Mouse (Mus musculus) thymus, postnatal 14 days (tissue): Measurements from ENCODE around the gene Mad2l1bp.

ENCODE experiments used
- DNase-seq: peaks from one replicate; pipeline ENCODE4 v3.0.0; 2021

Mad2l1bp gene

DNA sequence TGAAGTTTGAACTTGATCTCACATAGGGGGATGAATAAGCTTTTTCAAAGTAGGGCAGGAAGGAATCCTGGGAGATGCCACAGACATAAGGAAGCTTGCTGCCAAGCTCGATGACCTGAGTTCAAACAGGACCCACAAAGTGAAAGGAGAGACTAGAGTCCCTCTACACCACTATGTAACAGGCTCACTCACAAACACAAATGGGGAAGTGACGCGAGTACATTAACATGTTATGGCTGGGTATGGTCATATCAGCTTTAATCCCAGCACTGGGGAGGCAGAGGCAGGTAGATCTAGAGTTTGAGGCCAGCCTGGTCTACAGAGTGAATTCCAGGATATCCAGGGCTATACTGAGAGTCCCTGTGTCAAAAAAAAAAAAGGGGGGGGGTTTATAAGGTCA, 983 bp upstream of the Mad2l1bp start:
- no peak for DNase-seq

DNA sequence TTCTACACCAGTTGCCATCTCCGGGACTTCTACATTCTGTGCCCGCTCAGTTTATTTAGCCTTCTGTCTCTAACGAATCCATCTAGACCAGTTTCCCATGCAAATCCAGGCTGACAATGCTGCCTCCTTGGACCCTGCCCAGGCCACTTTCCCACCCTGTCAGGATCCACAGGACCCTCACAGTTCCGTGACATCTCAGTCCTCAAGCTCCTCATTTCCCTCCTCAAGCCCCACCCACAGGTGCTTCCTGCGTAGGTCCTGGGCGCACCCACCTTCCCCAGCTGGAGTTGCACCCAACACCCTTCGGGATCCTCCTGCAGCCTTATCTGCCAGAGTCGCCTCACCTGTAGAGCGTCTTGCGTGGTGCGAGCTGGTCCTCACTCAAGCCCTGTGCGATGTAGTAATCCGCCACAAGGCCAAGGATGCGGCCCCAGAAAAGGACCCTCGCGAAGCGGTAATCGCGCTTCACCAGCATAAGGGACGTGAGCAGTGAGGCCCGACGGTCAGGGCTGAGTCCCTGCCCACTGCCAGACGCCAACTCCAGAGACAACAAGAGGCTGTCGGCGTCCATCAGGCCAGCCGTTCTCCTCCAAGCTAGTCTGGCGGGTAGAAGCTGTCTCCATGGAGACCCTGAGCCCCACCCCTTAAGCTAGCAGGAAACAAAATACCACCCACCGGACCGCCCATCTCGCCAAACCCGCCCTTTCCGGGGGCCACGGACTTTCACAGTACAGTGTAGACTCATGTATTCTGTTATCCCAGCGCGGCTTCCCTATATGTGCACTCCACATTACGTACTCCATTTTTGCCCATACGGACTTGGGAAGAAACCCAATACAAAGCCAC, 9.6 kb downstream of the Mad2l1bp start, which contains the start of gene Rsph9:
Rsph9 (minus strand) TSS at position 639 of the 846 bp plus-strand sequence.
- DNase-seq, result peak; percentile 73

DNA sequence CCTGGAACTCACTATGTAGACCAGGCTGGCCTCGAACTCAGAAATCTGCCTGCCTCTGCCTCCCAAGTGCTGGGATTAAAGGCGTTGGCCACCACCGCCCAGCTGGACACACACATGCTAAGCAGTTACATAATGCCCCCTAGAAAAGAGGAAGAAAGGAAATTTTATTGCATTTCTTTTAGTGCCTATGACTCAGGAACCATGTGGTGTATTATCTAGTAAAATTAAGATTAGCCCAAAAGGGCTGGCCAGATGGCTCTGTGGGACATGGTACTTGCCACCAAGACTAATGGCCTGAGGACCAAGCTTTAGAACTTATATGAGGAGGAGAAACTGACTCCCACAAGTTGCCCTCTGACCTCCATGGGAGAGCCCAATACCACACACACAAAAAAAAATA, 13.5 kb downstream of the Mad2l1bp start:
- DNase-seq, result no peak

DNA sequence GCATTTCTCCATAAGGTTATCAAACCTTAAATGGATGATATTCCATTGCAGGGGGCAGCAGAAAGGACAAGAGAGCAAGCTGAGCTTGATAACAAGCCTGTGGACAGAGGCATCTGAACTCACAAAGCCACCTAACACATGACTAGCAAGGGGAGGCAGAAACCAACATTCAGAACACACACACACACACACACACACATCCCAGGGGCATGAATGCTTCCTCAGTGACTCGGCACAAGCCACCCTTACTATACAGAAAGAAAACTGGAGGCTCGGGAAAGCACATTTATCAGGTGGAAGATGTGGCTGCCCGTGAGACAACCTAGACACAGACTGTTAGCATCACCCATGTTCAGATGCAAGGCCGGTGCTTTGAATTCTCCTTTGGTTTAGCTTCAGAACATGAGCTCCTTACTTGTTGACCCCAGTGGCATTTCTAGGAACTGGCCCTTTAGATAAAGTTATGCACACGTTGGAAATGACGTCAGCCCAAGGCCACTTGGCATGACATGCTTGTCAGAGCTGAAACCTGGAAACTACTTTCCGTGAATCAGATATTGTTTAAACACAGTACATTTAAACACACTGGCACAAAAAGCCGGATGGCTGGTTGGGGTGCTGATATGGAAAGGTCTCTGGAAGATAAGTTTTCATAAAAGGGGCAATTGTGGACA, 14.7 kb downstream of the Mad2l1bp start:
- no peak for DNase-seq

DNA sequence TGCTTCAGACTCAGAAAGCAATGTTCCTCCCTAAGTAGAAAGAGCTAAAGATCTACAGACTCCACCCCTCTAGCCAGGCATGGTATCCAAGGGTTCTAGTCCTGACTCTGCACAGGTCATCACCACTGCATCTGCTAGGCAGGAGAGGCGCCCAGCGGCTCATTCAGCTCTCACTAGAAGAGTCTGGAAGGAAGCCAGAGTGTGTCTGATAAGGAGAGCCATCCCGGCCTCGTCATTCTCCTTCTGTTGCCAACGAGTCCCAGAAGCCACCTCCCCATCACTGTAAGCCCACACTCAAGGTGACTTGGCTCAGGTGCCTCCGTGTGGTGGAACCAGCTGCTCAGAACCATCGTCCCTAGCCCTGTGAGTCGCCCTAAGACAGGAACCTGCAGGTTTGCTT, 20.5 kb downstream of the Mad2l1bp start:
- DNase-seq, result no peak

DNA sequence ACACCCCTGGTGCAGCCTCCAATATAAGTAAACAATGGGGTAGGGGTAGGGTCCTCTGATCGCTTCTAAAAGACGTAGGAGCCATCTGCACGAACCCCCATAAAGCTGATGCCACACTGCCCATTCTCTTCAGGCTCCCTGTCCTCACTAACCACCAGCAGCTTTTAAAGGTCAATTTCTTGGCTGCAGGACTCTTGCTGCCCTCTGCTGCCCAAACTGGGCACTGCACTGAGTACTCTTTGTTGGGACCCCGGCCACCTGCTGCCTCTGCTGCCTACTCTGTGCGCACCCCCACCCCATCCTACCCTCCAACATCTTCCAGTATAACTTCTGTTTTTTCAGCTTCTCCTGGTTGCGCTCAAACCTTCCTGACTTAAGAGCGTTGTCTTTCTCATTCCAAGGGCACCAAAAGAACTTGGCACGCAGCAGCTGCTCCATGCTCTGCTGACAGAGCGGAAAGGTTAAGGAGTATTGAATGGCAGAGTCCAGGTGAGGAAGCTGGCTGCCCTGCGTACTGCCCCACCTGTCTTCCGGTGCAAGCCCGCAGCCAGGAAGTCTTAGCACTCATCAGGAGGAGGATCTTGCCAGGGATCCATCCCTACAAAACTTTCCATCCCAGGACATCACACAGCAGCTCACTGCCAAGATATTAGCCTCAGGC, 21.2 kb downstream of the Mad2l1bp start:
- peak; percentile 79 for DNase-seq

DNA sequence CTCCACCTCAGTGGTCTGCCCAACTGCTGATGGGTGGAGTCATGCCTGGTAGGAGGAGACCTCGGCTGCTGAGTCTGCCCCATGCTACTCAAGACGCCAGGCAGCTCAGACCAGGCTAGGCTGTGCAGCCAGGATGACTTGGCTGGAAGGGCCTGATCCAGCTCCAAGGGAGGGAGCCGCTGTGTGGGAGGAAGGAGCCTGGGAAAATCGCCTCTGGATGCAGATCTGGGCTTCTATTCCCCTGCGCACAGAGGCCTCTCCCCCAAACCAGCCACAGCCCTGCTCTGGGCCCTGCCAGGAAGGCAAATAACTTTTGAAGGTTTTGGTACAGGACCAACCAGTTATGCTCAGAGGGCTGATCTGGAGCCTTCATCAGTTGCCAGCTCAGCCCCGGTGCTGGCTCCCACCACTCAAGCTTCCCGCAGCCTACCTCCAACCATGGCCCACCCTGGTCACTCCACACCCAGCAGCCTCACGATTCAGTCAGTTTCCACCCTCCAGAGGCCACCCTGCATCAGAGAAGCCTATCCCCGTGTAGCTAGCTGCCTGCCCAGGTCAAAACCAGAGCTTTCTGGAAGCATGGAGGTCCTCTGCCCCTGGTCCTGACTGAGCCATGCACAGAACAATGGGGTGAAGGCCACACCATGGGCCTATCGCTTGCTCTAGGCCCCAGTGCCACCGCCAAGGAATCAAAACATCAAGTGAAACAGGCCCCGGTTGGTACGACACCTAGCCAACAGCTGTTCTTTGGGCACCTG, 23.4 kb downstream of the Mad2l1bp start:
- no peak for DNase-seq

DNA sequence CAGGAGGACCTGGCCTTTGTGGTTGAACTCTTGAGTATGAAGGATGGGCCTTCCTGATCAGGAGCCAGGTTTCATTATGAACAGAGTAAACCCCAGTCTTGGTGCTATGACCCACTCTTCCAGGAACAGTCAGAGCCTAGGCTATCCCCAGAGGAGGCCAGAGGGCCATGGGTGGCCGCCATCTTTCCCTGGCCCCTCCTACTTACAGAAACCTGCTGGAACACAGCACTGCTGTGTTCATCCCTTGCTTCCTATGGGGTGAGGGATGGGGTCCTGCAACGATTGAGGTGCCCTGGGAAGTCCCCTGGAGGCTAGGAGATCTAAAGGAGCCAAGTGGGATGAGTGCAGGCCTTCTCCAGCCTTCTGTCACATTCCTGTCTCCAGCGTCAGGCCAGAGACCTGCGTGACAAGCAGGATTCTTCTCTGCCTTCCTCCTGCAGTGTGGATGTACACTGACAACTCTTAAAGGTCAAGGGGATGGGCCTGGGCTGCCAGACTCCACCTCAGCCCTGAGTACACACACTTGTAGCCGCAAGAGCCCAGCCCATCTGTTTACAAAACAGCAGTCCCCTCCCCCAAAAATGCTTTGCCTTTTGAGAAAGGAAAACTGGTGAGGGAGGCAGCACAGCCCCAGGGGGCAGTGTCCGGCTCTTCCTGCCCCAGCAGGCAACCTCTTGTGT, 25.4 kb downstream of the Mad2l1bp start:
- no peak for DNase-seq

DNA sequence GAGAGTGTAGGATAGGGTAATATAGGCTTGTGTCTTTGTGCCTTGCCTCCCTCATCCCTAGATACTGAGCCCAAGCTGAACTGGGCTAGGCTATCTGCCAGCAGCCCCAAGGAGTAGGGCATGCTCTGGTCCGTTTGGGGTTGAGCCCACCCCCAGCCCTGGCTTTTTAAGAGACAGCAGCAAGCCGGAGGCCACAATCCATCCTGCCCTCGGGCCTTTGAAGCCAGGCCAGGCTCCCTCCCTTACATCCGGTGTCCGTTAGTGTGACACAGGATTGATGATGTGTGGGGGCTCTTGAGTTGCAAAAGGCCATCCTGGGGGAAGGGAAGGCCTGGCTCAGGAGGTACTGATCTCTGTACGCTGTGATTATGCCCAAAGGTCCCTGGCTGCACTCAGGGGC, 26.7 kb downstream of the Mad2l1bp start:
- DNase-seq, result no peak

DNA sequence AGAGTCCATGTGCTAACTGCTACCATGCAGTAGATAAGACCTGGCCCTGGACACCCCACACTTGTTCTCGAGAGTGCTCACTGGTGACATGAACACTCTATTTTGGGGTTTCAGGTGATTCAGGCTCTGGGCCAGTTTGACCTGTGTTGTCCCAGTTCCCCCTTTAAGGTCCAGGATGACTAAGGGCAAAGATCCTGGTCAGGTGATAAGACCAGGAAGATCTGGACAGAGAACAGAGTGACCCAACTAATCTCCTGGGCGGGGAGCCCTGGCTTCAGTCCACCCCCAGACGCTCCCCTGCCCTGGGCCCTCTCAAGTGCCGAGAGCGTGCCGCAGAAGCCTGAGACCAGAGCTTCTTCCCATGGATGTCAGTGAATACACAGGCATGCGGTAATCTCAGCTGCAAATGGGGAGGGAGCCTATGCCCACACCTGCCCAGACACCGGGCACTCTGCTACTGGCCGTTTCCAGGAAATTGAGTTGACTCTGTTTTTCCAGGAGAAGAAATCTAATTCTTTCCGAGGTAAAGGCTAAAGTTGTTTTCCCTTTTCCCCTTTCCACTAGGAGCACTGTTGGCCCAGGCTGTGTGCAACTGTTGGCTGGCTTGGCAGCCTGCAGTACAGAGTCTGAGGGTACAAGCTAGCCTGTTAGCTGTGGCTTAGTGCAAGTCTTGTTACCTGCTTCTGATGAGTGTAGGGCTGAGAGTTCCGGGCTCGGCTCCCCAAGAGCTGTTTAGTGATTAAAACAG, 29.2 kb downstream of the Mad2l1bp start:
- DNase-seq, result no peak

DNA sequence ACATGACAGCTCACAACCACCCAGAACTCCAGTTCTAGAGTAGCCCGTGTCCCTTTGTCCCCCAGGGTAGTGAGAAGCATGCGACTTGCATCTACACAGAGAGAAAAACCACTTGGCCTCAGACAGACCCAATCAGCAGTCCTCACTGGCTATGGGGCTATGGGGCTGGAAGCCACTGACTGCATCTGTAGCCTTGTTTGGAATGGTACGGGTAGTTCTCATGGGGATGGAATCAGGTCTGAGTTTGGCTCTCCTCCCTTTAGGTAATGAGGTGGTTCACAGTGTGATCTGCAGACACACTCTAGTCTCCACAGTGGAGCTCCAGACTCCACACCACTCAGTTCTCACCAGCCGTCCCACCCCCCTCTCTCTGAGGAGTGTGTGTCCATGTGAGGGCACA, 30.1 kb downstream of the Mad2l1bp start:
- no peak for DNase-seq

DNA sequence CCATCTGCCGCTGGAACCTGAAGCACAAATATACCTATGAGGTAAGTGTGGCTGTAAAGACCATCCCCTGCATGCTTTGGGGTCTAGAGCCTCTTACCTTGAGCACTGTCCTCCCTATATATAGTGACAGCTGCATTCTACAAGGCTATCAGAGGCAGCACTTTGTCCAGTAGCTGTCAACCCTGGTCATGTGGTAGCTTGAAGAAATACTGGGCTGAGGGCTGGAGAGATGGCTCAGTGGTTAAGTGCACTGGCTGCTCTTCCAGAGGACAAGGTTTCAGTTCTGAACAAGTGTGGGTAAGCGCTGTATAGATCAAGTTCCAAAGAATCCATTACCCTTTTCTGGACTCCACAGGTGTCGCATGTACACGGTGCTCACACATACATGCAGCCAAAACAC, 30.6 kb downstream of the Mad2l1bp start:
- DNase-seq, result no peak

DNA sequence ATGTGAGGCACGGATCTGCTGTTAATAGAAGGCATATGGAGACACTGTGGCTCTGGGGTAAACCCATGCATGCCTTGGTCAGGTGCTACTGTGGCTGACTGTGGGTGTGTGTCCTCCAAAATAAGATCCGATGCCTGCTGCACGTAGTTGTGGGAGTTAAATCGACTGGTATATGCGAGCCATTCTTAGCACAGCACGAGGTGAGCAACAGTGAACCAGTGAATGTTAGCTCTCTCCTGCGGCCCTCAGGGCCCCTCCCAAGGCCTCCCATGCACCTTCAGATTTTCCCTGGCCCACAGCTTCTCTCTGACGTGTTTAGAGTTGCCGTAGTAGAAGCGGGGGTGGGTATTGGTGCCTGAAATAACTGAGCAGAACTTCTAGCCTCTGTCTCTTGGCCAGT, 33.7 kb downstream of the Mad2l1bp start:
- no peak for DNase-seq

DNA sequence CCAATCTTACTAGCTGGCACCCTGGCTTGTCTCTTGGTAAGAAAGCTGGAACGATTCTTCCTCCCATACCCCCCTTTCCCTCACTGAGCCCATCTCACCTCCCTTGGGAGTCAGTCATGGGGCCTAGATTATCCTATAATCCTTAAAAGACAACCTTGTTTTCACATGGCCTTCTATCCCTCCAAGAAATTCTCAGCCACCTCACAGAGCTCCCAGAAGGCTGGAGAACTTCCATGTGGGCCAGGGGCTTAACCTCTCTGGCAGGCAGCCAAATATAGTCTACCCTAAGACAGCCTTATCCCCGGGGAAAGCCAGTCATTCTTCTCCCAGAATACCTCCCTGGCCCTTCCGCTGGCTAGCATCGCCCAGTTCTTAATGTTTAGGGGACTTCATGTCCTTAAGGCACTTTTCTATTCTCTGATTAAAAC, 34.9 kb downstream of the Mad2l1bp start:
- DNase-seq, result no peak

DNA sequence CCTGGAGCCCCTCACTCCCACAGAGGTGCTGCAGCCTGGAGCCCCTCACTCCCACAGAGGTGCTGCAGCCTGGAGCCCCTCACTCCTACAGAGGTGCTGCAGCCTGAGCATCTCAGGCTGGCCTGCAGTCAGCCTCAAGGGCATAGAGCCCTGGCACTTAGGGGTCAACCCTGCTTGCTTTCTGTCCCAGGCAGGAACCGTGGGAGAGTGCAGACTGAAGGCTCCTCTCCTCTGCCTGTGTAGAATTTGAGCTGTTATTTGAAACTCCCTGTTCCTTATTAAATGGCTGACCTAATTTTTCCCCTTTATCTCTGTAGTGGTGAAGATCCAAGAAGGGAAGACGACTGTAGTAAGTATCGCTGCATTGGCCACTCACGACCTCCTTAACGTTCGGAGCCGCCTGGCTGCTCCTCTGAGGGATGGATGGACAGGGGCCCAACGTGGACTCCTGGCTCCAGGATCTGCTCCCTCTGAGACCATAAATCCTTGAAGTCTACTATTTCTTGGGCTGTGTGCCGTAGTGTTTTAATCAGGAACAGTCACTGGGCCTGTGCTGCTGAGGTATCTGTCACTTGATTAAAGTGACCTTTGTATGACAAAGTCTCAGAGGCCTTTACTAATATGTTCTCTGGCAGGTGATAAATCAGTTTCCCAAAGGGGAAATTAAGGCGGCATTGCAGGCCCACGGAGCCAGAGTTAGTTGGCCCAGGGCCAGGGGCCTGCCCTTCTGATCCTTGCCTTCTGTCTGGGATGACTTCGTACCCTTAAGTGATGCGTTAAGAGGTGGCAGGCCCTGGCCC, 35.5 kb downstream of the Mad2l1bp start:
- no peak for DNase-seq

DNA sequence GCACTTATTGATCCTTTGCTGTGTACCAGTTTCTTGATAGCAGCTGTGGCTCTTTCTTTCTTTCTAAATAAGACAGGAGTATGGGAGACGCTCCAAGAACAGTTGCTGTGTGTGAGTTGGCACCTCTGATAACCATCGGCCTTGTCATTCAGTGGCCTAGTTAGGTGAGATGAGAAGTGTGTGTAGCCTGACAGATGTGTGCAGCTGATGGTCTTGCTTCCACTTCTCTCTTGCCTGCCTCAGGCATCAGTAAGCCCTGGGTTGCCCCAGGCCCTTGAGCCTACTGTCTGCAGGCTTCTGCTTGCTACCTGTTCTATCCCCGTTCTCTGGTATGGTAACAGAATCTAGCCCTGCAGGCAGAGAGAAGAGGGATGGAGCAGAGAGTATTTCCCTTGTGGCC, 36.5 kb downstream of the Mad2l1bp start:
- DNase-seq, result no peak

DNA sequence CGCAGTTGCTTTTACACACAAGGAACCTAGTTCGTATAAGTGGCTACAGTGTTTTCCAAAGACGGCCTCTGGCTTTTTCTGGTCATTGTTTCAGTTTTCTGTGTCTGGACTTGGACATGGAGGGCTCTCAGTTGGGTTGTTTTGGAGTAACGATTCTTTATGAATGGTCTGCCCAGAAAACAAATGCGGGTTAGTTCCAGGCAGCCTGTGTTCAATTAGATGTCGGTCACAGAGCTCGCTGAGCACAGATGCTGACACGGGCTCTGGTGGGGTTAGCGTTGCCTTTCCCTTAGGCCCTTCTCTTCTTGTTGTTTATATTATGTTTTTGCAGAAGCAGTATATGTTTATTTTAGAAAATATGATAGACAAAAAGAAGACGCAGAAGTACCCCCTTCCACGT, 37.2 kb downstream of the Mad2l1bp start:
- no peak for DNase-seq

DNA sequence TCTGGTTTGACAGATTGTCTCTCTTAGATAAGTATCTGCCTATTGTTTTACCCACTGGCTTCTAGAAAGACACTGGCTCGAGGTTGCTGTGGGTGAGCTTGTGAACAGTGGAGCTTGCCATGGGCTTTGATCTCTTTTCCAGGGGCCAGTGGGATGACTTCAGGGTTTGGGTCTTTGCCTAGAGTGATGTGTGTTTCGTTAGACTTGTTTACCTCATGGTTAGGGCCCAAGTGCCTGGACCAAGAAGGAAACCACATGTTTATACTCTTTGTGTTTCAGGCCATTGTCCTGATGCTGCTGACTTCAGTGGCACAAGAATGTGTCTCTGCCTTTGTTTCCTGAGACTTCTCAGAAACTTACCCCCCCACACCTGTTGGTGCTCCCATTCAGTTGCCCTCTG, 37.9 kb downstream of the Mad2l1bp start:
- no peak for DNase-seq

DNA sequence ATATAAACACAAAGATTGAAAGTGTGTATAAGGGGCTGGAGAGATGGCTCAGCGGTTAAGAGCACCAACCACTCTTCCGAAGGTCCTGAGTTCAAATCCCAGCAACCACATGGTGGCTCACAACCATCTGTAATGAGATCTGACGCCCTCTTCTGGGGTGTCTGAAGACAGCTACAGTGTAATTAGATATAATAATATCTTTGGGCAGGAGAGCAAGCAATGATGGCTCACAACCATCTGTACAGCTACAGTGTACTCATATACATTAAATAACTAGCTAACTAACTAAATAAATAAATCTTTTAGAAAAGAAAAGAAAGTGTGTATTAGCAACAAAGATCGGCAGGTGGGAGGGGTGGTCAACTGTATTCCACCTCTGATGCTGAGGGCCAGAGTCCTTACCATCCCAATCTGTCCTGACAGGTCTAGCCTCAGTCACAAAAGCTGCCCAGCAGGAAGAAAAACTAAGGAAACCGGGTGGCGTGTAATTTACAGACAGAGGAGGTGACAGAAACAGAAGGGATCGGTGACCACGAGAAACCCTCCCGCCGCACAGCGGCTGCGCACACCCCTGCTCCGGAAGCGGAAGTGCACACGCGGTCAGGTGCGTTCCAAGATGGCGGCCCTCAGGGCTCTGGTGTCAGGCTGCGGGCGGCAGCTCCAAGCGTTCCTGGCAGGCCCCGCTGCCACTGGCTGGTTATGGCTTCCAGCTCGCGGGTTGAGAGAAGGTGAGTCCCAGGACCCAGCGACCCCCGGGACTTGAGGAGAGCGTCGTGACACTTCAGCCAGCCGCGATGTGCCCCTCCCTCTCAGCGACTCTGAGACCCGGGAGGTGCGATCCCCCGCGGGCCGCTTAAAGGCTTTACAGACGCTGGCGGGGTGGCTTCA, 42.7 kb downstream of the Mad2l1bp start, which contains the start of gene Mrps18a:
Mrps18a (plus strand) TSS at position 585 of the 888 bp plus-strand sequence.
- peak; percentile 85 for DNase-seq

DNA sequence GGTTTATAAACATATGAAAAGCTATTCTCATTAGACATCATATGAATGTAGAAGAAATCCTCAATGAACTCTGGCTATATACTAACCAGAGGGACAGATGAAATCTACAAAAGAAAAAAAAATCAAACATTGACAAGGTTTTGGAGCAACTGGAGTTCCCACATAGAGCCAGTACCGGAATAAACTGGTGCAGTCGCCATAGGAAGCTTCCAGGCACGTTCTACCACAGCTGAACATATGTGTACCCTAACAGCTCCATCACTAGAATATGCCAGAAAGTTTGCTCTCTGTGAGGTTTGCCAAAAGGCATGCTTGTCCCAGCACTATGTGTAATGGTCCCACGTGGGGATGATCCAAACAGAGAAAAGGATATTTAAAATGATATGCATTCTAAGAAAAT, 45.1 kb downstream of the Mad2l1bp start:
- DNase-seq, result no peak
